Mouse (Mus musculus): ENCODE measurements around the gene Abcb9. TPM values are rescaled to one million over a fixed set of nuclear protein-coding genes. Genes with fewer than 3 reads are reported as not detected.
A peak's percentile ranks its signal among the peaks of the same experiment; 100 is the strongest.
"Not testable (repeated sequence)": the region's sequence is repeated elsewhere in the genome, so short reads cannot be mapped to it uniquely, and the experiment has no call there.

Abcb9 gene
- total RNA-seq, 2 experiments from 2014 or later = 8.9 to 10.7 TPM

- DNase-seq = peak; percentile 44 to 72
These were observed 35.9 kb downstream of the Abcb9 start for GRCm38 (mm10) chr5:124059677-124060076.

- no peak for DNase-seq
These were observed 36.8 kb downstream of the Abcb9 start for GRCm38 (mm10) chr5:124058749-124059148.

GRCm38 (mm10) chr5:124056956-124057355 is 38.6 kb downstream of the Abcb9 start:
- DNase-seq = no peak

- no peak for DNase-seq
These were observed 39.4 kb downstream of the Abcb9 start for GRCm38 (mm10) chr5:124056219-124056618.

GRCm38 (mm10) chr5:124052641-124053040 is 43.0 kb downstream of the Abcb9 start:
- not testable (repeated sequence) for DNase-seq

- peak in 1 of 2 experiments; percentile 46 for DNase-seq
These were observed 43.6 kb downstream of the Abcb9 start for GRCm38 (mm10) chr5:124051899-124052491.

- DNase-seq = peak; percentile 45 to 64
These were observed 45.2 kb downstream of the Abcb9 start for GRCm38 (mm10) chr5:124050095-124051050.

- DNase-seq = no peak
These were observed 46.2 kb downstream of the Abcb9 start for GRCm38 (mm10) chr5:124049249-124050045.

- peak; percentile 27 to 34 for DNase-seq
These were observed 48.7 kb downstream of the Abcb9 start for GRCm38 (mm10) chr5:124046741-124047401.

GRCm38 (mm10) chr5:124045453-124046010 is 50.1 kb downstream of the Abcb9 start:
- DNase-seq = no peak

GRCm38 (mm10) chr5:124043999-124044398 is 51.6 kb downstream of the Abcb9 start:
- DNase-seq = no peak

GRCm38 (mm10) chr5:124043212-124043978 is 52.2 kb downstream of the Abcb9 start:
- peak; percentile 72 to 85 for DNase-seq

- no peak for DNase-seq
These were observed 54.5 kb downstream of the Abcb9 start for GRCm38 (mm10) chr5:124041097-124041496.

GRCm38 (mm10) chr5:124039602-124040001 is 56.0 kb downstream of the Abcb9 start:
- no peak for DNase-seq

GRCm38 (mm10) chr5:124036836-124037235 is 58.8 kb downstream of the Abcb9 start:
- DNase-seq = peak in 1 of 2 experiments; percentile 20

- DNase-seq = no peak
These were observed 59.3 kb downstream of the Abcb9 start for GRCm38 (mm10) chr5:124036341-124036740.

GRCm38 (mm10) chr5:124035806-124036205 is 59.8 kb downstream of the Abcb9 start:
- no peak for DNase-seq

- no peak for DNase-seq
These were observed 60.2 kb downstream of the Abcb9 start for GRCm38 (mm10) chr5:124035406-124035805.

GRCm38 (mm10) chr5:124034471-124034870 is 61.1 kb downstream of the Abcb9 start:
- DNase-seq = no peak

GRCm38 (mm10) chr5:124032001-124032508 is 63.5 kb downstream of the Abcb9 start, which contains the start of gene Vps37b:
Gene Vps37b (minus strand): TSS chr5:124032270.
- DNase-seq = peak; percentile 91 to 93
